Comparison of ENCODE assay signal across 8 mouse cellular contexts in the genomic region with DNA sequence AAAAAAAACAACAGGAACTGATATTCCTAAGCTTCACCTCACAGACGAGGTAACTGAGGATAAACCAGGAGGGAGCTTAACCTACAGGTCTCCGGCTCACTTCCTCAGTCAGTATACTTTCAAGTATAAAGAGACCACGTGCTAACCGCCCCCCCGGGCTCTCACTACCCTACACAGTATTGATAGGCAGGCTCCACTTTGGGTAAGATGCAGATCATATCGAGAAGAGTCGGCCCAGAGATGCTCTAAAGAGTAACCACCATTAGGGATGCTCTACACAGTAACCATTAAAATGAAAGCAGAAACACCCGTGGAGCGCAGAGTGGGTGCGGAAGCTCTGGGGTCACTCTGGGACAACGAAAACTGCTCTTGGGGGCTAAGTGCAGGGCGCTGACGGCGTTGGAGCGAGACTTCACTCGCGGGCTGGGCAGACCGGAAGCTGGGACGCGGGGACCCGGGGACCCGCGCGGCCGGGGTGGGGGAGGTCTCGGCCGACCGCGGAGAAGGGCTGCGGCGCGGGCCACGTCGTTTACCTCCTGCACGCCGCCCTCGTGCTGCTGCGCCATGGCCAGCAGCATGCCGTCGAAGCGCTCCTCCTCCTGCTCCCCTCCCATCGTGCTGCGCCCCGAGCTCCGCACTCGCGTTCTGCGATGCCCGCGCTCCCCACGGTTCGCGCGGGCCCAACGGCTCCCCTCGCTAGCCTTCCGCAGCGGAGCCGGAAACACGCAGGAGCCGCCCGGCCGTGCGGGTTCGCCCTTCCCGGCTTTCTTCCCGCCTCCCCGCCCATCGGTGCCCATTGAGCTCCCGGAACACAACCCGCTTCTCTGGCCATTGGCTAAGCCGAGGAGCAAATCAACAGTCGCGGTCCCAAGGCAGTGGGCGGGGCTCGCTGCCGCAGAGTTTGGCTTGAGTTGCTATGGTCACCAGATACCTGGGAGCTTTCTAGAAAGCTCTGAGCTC. TPM values are rescaled to one million over a fixed set of nuclear protein-coding genes. Genes with fewer than 3 reads are reported as not detected.
DNase-seq lines count a peak whose midpoint lies in the region; ATAC-seq and TF ChIP-seq lines count a peak whose summit lies in the region.

Gene Nudc (minus strand): TSS at position 725 of the 960 bp plus-strand sequence.

- H3ac ChIP-seq in C2C12 (ENCODE audit: control insufficient read depth, insufficient read length, low read depth), result peak within 1 kb of the TSS; percentile 95
- peak within 1 kb of the TSS; percentile 28 for H3ac ChIP-seq in myocyte (ENCODE audit: control insufficient read depth, insufficient read length)

- peaks cover 46% of the 10 kb centered on the region for H3K79me3 ChIP-seq in C2C12 (ENCODE audit: low read depth)

- H3K4me2 ChIP-seq in heart, embryonic 11.5 days, result peak within 1 kb of the TSS; percentile 64
- peak within 1 kb of the TSS; percentile 89 for H3K4me2 ChIP-seq in kidney, embryonic 16.5 days (replicated peaks; ENCODE audit: low read depth, low read length)
- H3K4me2 ChIP-seq in myocyte (ENCODE audit: low read depth), result peak within 1 kb of the TSS; percentile 83

- H3K9ac ChIP-seq in heart, embryonic 11.5 days (ENCODE audit: low read depth, low read length), result peak within 1 kb of the TSS; percentile 84
- H3K9ac ChIP-seq in kidney, embryonic 16.5 days (replicated peaks; ENCODE audit: low read length), result peak within 1 kb of the TSS; percentile 92
- H3K9ac ChIP-seq in liver, adult 2 months (ENCODE audit: low read depth, low read length), result peak within 1 kb of the TSS; percentile 96

- H3K4me3 ChIP-seq in C2C12 (ENCODE audit: insufficient read depth, poor library complexity, severe bottlenecking) (peak within 1 kb of the TSS; percentile 85), myocyte (peak within 1 kb of the TSS; percentile 63)
- peak within 1 kb of the TSS; percentile 89 for H3K4me3 ChIP-seq in erythroblast, embryonic 14.5 days (replicated peaks)
- peak within 1 kb of the TSS; percentile 82 for H3K4me3 ChIP-seq in heart, embryonic 11.5 days (ENCODE audit: low read depth, low read length)
- H3K4me3 ChIP-seq in kidney, embryonic 16.5 days (ENCODE audit: low read length), result peak within 1 kb of the TSS; percentile 96
- H3K4me3 ChIP-seq in liver, adult 2 months (ENCODE audit: insufficient read depth, low read depth, low read length), result peak within 1 kb of the TSS; percentile 93

- H3K36me3 ChIP-seq in C2C12 (ENCODE audit: control insufficient read depth, insufficient read depth) (peaks cover 15% of the 10 kb centered on the region), myocyte (ENCODE audit: control insufficient read depth, insufficient read depth) (no peaks in the 10 kb centered on the region)
- H3K36me3 ChIP-seq in erythroblast, embryonic 14.5 days (ENCODE audit: control insufficient read depth), result peaks cover 26% of the 10 kb centered on the region
- H3K36me3 ChIP-seq in heart, embryonic 11.5 days (ENCODE audit: control insufficient read depth, insufficient read depth, low read length), result peaks cover 4% of the 10 kb centered on the region; the same call in 1 of the 2 replicates
- H3K36me3 ChIP-seq in kidney, embryonic 16.5 days (ENCODE audit: insufficient read depth, low read length), result peaks cover 15% of the 10 kb centered on the region
- peaks cover 2% of the 10 kb centered on the region; the same call in 1 of the 2 replicates for H3K36me3 ChIP-seq in liver, adult 2 months (ENCODE audit: control insufficient read depth, insufficient read depth, low read length)
- H3K36me3 ChIP-seq in splenic B cell, adult 2 months (ENCODE audit: control insufficient read depth, insufficient read depth, low read length, poor library complexity, severe bottlenecking), result peaks cover 1% of the 10 kb centered on the region; the same call in 1 of the 2 replicates

- H3K27ac ChIP-seq in heart, embryonic 11.5 days (ENCODE audit: low read depth, low read length), result peak within 1 kb of the TSS; percentile 78
- H3K27ac ChIP-seq in kidney, embryonic 16.5 days (ENCODE audit: low read length), result peak within 1 kb of the TSS; percentile 50
- peak within 1 kb of the TSS; percentile 33 for H3K27ac ChIP-seq in liver, adult 2 months (replicated peaks; ENCODE audit: insufficient read depth, low read depth, low read length)

- peak; percentile 93 for TF ChIP-seq POLR2A in brain, embryonic 14.5 days (IDR thresholded peaks at IDR 0.05; ENCODE audit: borderline replicate concordance, extremely low read depth, insufficient read depth, insufficient read length, poor library complexity, severe bottlenecking)
- TF ChIP-seq POLR2A in liver, adult 2 months (IDR thresholded peaks at IDR 0.05; ENCODE audit: extremely low read depth, insufficient read depth, low read length), result peak; percentile 62; the same call in 1 of the 2 replicates
- TF ChIP-seq POLR2A in myocyte (IDR thresholded peaks at IDR 0.05; ENCODE audit: insufficient read length, low read depth), result peak; percentile 93

- 0% methylated on average over 70 of the region's 77 CpGs for WGBS in heart, embryonic 11.5 days (ENCODE audit: insufficient replicate concordance)
- WGBS in kidney, embryonic 16.5 days, result under 1% methylated on average over 73 of the region's 77 CpGs
- WGBS in liver, adult 2 months, result under 1% methylated on average over 77 of the region's 77 CpGs

- H3K79me2 ChIP-seq in C2C12 (ENCODE audit: control insufficient read depth, insufficient read depth) (peaks cover 53% of the 10 kb centered on the region), myocyte (ENCODE audit: control insufficient read depth, insufficient read depth) (peaks cover 47% of the 10 kb centered on the region)
- peaks cover 20% of the 10 kb centered on the region for H3K79me2 ChIP-seq in liver, adult 2 months (ENCODE audit: control insufficient read depth, insufficient read depth, low read length)

- TF ChIP-seq CTCF in C2C12 (IDR thresholded peaks at IDR 0.05; ENCODE audit: control insufficient read depth, insufficient read depth, insufficient read length), result no peak
- no peak for TF ChIP-seq CTCF in brain, embryonic 14.5 days (IDR thresholded peaks at IDR 0.05; ENCODE audit: borderline replicate concordance, extremely low read depth, insufficient read depth, insufficient read length)
- TF ChIP-seq CTCF in liver, adult 2 months (IDR thresholded peaks at IDR 0.05; ENCODE audit: low read depth, low read length), result no peak

- H3K27me3 ChIP-seq in C2C12 (ENCODE audit: control insufficient read depth, insufficient read depth, insufficient read length) (no peaks in the 10 kb centered on the region), myocyte (ENCODE audit: control insufficient read depth, insufficient read depth, insufficient read length) (no peaks in the 10 kb centered on the region)
- no peaks in the 10 kb centered on the region for H3K27me3 ChIP-seq in erythroblast, embryonic 14.5 days (ENCODE audit: control insufficient read depth)
- no peaks in the 10 kb centered on the region for H3K27me3 ChIP-seq in heart, embryonic 11.5 days (ENCODE audit: control insufficient read depth, insufficient read depth, low read length)
- no peaks in the 10 kb centered on the region for H3K27me3 ChIP-seq in kidney, embryonic 16.5 days (ENCODE audit: insufficient read depth, low read length)
- no peaks in the 10 kb centered on the region for H3K27me3 ChIP-seq in liver, adult 2 months (ENCODE audit: control insufficient read depth, insufficient read depth, low read length)
- H3K27me3 ChIP-seq in splenic B cell, adult 2 months (ENCODE audit: control insufficient read depth, insufficient read depth, low read length, poor library complexity, severe bottlenecking), result no peaks in the 10 kb centered on the region

- peaks cover 26% of the 10 kb centered on the region for H3K4me1 ChIP-seq in erythroblast, embryonic 14.5 days (ENCODE audit: control insufficient read depth)
- peaks cover 13% of the 10 kb centered on the region for H3K4me1 ChIP-seq in heart, embryonic 11.5 days (ENCODE audit: control insufficient read depth, insufficient read depth, low read length)
- H3K4me1 ChIP-seq in kidney, embryonic 16.5 days (ENCODE audit: insufficient read depth, low read length), result peaks cover 16% of the 10 kb centered on the region
- no peaks in the 10 kb centered on the region; the same call in none of the 2 replicates for H3K4me1 ChIP-seq in liver, adult 2 months (ENCODE audit: control insufficient read depth, insufficient read depth, low read length)

- peak; percentile 98 for DNase-seq in brain, embryonic 14.5 days (ENCODE audit: low read depth)
- DNase-seq in liver, adult 2 months (ENCODE audit: extremely low read depth, low read depth, low spot score), result peak; percentile 90
- DNase-seq in splenic B cell, adult 2 months (ENCODE audit: low read depth, low spot score), result peak; percentile 96

- peak; percentile 95 for ATAC-seq in heart, embryonic 11.5 days (replicated peaks; ENCODE audit: insufficient number of reproducible peaks, low FRiP score, low TSS enrichment)
- peak; percentile 99 for ATAC-seq in kidney, embryonic 16.5 days (ENCODE audit: low FRiP score, low TSS enrichment)

- H3K9me3 ChIP-seq in erythroblast, embryonic 14.5 days (ENCODE audit: control insufficient read depth, low read length), result peaks cover 3% of the 10 kb centered on the region; the same call in 1 of the 2 replicates
- no peaks in the 10 kb centered on the region for H3K9me3 ChIP-seq in heart, embryonic 11.5 days (replicated peaks; ENCODE audit: control insufficient read depth, low read length)
- no peaks in the 10 kb centered on the region for H3K9me3 ChIP-seq in kidney, embryonic 16.5 days (ENCODE audit: low read length)

TF ChIP-seq in C2C12, 6 proteins besides CTCF, POLR2A, EP300 and RAD21:
- TF ChIP-seq MYOD1 (IDR thresholded peaks at IDR 0.05; ENCODE audit: control insufficient read depth, insufficient read length, low read depth), result no peak
- no peak for TF ChIP-seq MYOG (IDR thresholded peaks at IDR 0.05; ENCODE audit: control insufficient read depth, extremely low read depth, insufficient read length)
- no peak for TF ChIP-seq CEBPB (IDR thresholded peaks at IDR 0.05; ENCODE audit: low read depth)

TF ChIP-seq in myocyte, 11 proteins besides CTCF, POLR2A, EP300 and RAD21 (continues in another document):
- TF ChIP-seq TCF3 (IDR thresholded peaks at IDR 0.05; ENCODE audit: insufficient read length, low read depth) (no peak), E2F4 (IDR thresholded peaks at IDR 0.05; ENCODE audit: insufficient read depth) (no peak), MYOD1 (IDR thresholded peaks at IDR 0.05; ENCODE audit: control insufficient read depth in 1 of 3, insufficient read length in 2 of 3, low read depth in 2 of 3) (peak in 1 of 3 experiments; percentile 20), CEBPB (IDR thresholded peaks at IDR 0.05; ENCODE audit: insufficient read depth, poor library complexity, severe bottlenecking) (no peak), REST (IDR thresholded peaks at IDR 0.05; ENCODE audit: insufficient read depth, insufficient read length) (no peak)

RNA-seq across cellular contexts. Expression of gene Nudc, which starts in this region (rescaled TPM):
- polyA plus RNA-seq in C2C12 (2012; fragmentation: generic; extraction: Trizol) (267 TPM), myocyte (2012; fragmentation: generic; extraction: Trizol) (130 TPM)
- 119 and 167 TPM in 2 replicates for polyA plus RNA-seq in brain, embryonic 14.5 days (2012; rRNA removed)
- polyA plus RNA-seq in erythroblast, embryonic 14.5 days (2012), result 24.0 and 28.9 TPM in 2 replicates
- polyA plus RNA-seq in heart, embryonic 11.5 days (2014; fragmentation: Nextera tagmentation; extraction: Ambion mirVana), result 221 TPM in 2 replicates
- 293 and 321 TPM in 2 replicates for polyA plus RNA-seq in kidney, embryonic 16.5 days (2015; fragmentation: Nextera tagmentation; extraction: Ambion mirVana)
- total RNA-seq in liver, adult 2 months (2014; rRNA removed), result 48.1 and 50.6 TPM in 2 replicates
- 44.3 and 48.7 TPM in 2 replicates for polyA plus RNA-seq in liver, adult 2 months (2012; rRNA removed)

Comparison
In these comparisons a context has a peak if more than half of its experiments do, and no peak if none do; other contexts are left out.
1. Peak in every context shown above with its lines: DNase-seq, ATAC-seq, H3K4me3 ChIP-seq and H3K27ac ChIP-seq.